Mouse (Mus musculus): Measurements from ENCODE around the gene Alkbh6.

DNA sequence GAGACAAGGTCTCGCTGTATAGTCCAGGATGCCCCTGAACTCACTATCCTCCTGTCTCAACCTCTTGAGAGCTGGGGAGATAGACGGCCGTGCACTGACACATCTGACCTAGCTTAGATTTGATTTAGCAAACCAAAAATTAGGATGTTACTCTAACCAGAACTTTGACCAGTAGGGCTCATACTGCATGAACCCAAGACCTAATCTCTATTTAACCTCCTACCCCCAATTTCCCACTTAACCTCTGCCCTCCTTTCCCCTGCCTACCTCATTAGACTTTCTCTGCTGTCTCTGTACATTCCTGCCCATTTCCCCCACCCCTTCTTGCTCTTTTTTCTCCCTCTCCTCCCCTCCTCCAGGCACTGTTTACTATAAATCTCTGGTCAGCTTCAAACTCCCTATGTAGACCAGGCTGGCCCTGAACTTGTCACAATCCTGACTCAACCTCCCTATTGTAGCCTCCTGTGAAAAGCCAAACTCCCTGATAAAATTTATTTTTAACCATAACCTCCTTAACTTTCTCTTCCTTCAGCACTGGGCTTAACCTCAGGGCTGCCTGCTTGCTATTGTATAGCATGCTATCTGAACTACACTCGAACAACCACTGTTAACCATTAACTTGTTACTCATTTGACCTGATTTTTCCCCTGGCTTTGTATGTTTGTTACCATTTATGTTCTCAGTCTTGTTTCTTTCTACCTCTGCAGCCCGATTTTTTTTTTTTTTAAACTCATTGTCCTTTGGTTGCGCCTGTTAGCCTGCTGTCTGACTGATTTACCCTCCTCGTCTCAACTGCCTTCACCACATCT, 50.1 kb downstream of the Alkbh6 start:
- no peak for TF ChIP-seq POLR2A (IDR thresholded peaks at IDR 0.05; ENCODE audit: control insufficient read depth, low read depth, low read length)
- no peak for TF ChIP-seq CTCF (IDR thresholded peaks at IDR 0.05; ENCODE audit: control insufficient read depth, insufficient read depth, insufficient replicate concordance, low read depth, low read length)
